Comparison of ENCODE assay signal across 10 mouse cellular contexts in genomic region chr13:78679255-78679895, GRCm38 (mm10).
A peak's percentile ranks its signal among the peaks of the same experiment; 100 is the strongest.
DNase-seq lines count a peak whose midpoint lies in the region; ATAC-seq and TF ChIP-seq lines count a peak whose summit lies in the region.
"Had no signal": no experiment of that assay in that cellular context is flagged by ENCODE, and none has a peak within 500 bp of the region (broad histone marks: within the 10 kb centered on the region; RNA-seq: fewer than 3 reads in every experiment).

No protein-coding gene starts in this region.

- H3K9me3 ChIP-seq in midbrain, embryonic 11.5 days (ENCODE audit: control insufficient read depth, low read length) = no peaks in the 10 kb centered on the region
- no peaks in the 10 kb centered on the region for H3K9me3 ChIP-seq in midbrain, postnatal 0 days (ENCODE audit: low read length)
- H3K9me3 ChIP-seq in stomach, postnatal 0 days (ENCODE audit: control insufficient read depth, low read length) = no peaks in the 10 kb centered on the region
- H3K9me3 ChIP-seq: liver, embryonic 15.5 days had no signal

- H3K4me3 ChIP-seq in midbrain, embryonic 11.5 days (ENCODE audit: low read depth, low read length) = no peak overlapping the region
- H3K4me3 ChIP-seq in midbrain, postnatal 0 days (ENCODE audit: low read depth, low read length) = no peak overlapping the region
- H3K4me3 ChIP-seq in myocyte = no peak overlapping the region
- no peak overlapping the region for H3K4me3 ChIP-seq in stomach, postnatal 0 days (ENCODE audit: low read depth, low read length)
- H3K4me3 ChIP-seq: liver, embryonic 15.5 days had no signal

- H3K27me3 ChIP-seq in midbrain, embryonic 11.5 days (ENCODE audit: control insufficient read depth, insufficient read depth, low read length) = no peaks in the 10 kb centered on the region
- H3K27me3 ChIP-seq in midbrain, postnatal 0 days (ENCODE audit: insufficient read depth, low read length) = no peaks in the 10 kb centered on the region
- H3K27me3 ChIP-seq in myocyte (ENCODE audit: control insufficient read depth, insufficient read depth, insufficient read length) = no peaks in the 10 kb centered on the region
- no peaks in the 10 kb centered on the region for H3K27me3 ChIP-seq in stomach, postnatal 0 days (ENCODE audit: control insufficient read depth, insufficient read depth, low read length)
- H3K27me3 ChIP-seq: liver, embryonic 15.5 days had no signal

- ATAC-seq in midbrain, embryonic 11.5 days (ENCODE audit: low FRiP score) = peak; percentile 84
- ATAC-seq in midbrain, postnatal 0 days (ENCODE audit: low FRiP score) = no peak
- ATAC-seq in stomach, postnatal 0 days (ENCODE audit: low FRiP score, low TSS enrichment) = no peak

- no peak overlapping the region for H3ac ChIP-seq in myocyte (ENCODE audit: control insufficient read depth, insufficient read length)

- H3K27ac ChIP-seq in midbrain, embryonic 11.5 days (ENCODE audit: low read depth, low read length) = no peak overlapping the region
- no peak overlapping the region for H3K27ac ChIP-seq in midbrain, postnatal 0 days (ENCODE audit: low read depth, low read length)
- H3K27ac ChIP-seq in stomach, postnatal 0 days (replicated peaks) = no peak overlapping the region
- H3K27ac ChIP-seq: liver, embryonic 15.5 days had no signal

- no peak for TF ChIP-seq CTCF in midbrain, postnatal 0 days (IDR thresholded peaks at IDR 0.05)
- no peak for TF ChIP-seq CTCF in stomach, postnatal 0 days (IDR thresholded peaks at IDR 0.05; ENCODE audit: low read depth)

- H3K4me2 ChIP-seq in midbrain, embryonic 11.5 days = no peak overlapping the region
- no peak overlapping the region for H3K4me2 ChIP-seq in midbrain, postnatal 0 days (ENCODE audit: low read depth, low read length, poor library complexity, severe bottlenecking)
- H3K4me2 ChIP-seq in myocyte (ENCODE audit: low read depth) = peak overlapping the region; percentile 53
- no peak overlapping the region for H3K4me2 ChIP-seq in stomach, postnatal 0 days (replicated peaks; ENCODE audit: low read depth)
- H3K4me2 ChIP-seq: liver, embryonic 15.5 days had no signal

- H3K36me3 ChIP-seq in midbrain, embryonic 11.5 days (ENCODE audit: control insufficient read depth, insufficient read depth, low read length) = no peaks in the 10 kb centered on the region
- H3K36me3 ChIP-seq in midbrain, postnatal 0 days (ENCODE audit: insufficient read depth, low read length) = no peaks in the 10 kb centered on the region
- no peaks in the 10 kb centered on the region for H3K36me3 ChIP-seq in myocyte (ENCODE audit: control insufficient read depth, insufficient read depth)
- H3K36me3 ChIP-seq in stomach, postnatal 0 days (ENCODE audit: control insufficient read depth, insufficient read depth, low read length) = no peaks in the 10 kb centered on the region
- H3K36me3 ChIP-seq: liver, embryonic 15.5 days had no signal

- no peaks in the 10 kb centered on the region for H3K79me2 ChIP-seq in myocyte (ENCODE audit: control insufficient read depth, insufficient read depth)

- peaks cover 2% of the 10 kb centered on the region; the same call in 1 of the 2 replicates for H3K4me1 ChIP-seq in midbrain, embryonic 11.5 days (ENCODE audit: control insufficient read depth, insufficient read depth, low read length)
- H3K4me1 ChIP-seq in midbrain, postnatal 0 days (ENCODE audit: insufficient read depth, low read length) = no peaks in the 10 kb centered on the region
- no peaks in the 10 kb centered on the region for H3K4me1 ChIP-seq in stomach, postnatal 0 days (replicated peaks; ENCODE audit: control insufficient read depth, insufficient read depth)
- H3K4me1 ChIP-seq: liver, embryonic 15.5 days had no signal

- 35% methylated on average over 4 of the region's 4 CpGs for WGBS in midbrain, embryonic 11.5 days
- 28% methylated on average over 4 of the region's 4 CpGs for WGBS in midbrain, postnatal 0 days
- 36% methylated on average over 4 of the region's 4 CpGs for WGBS in stomach, postnatal 0 days

- no peak for TF ChIP-seq EP300 in stomach, postnatal 0 days (optimal IDR thresholded peaks at IDR 0.05)

- no peak for TF ChIP-seq POLR2A in myocyte (IDR thresholded peaks at IDR 0.05; ENCODE audit: insufficient read length, low read depth)

- DNase-seq in midbrain, embryonic 11.5 days (ENCODE audit: low spot score, missing footprints) = no peak
- DNase-seq in midbrain, postnatal 0 days (ENCODE audit: low spot score) = no peak
- DNase-seq in adrenal gland, postnatal 25 days = peak; percentile 11
- peak; percentile 11 for DNase-seq in forelimb bud, embryonic 11.5 days (ENCODE audit: low read depth, low spot score)
- no peak for DNase-seq in frontal cortex, adult 2 months (ENCODE audit: extremely low spot score in 1 of 2, low spot score in 1 of 2)
- no peak for DNase-seq in thymus, postnatal 10 days (ENCODE audit: low spot score in 2 of 2)
- DNase-seq in stomach, postnatal 0 days (ENCODE audit: low spot score) = no peak
- DNase-seq: heart, postnatal 36 days had no signal

- no peak overlapping the region for H3K9ac ChIP-seq in midbrain, embryonic 11.5 days (ENCODE audit: low read length)
- H3K9ac ChIP-seq in midbrain, postnatal 0 days (replicated peaks; ENCODE audit: low read length, poor library complexity, severe bottlenecking) = no peak overlapping the region
- H3K9ac ChIP-seq in stomach, postnatal 0 days (ENCODE audit: low read length) = no peak overlapping the region
- H3K9ac ChIP-seq: liver, embryonic 15.5 days had no signal

TF ChIP-seq in myocyte, 11 proteins besides CTCF, POLR2A, EP300 and RAD21:
- no peak for TF ChIP-seq E2F4 (IDR thresholded peaks at IDR 0.05; ENCODE audit: insufficient read depth)
- TF ChIP-seq USF1 (IDR thresholded peaks at IDR 0.05; ENCODE audit: low read depth) = no peak
- TF ChIP-seq POLR2AphosphoS2 (IDR thresholded peaks at IDR 0.05; ENCODE audit: insufficient read length, low read depth) = no peak
- 0 out of 2 replicates have a peak, but pooled peaks have one; percentile 57 for TF ChIP-seq CEBPB (IDR thresholded peaks at IDR 0.05; ENCODE audit: insufficient read depth, poor library complexity, severe bottlenecking)

Comparison
In these comparisons a context has a peak if more than half of its experiments do, and no peak if none do; other contexts are left out.
1. DNase-seq: peak in adrenal gland, postnatal 25 days (single experiment) and forelimb bud, embryonic 11.5 days (single experiment); none in midbrain, embryonic 11.5 days (single experiment), midbrain, postnatal 0 days (single experiment), frontal cortex, adult 2 months (0 of 2), thymus, postnatal 10 days (0 of 2) and stomach, postnatal 0 days (single experiment).